Mouse (Mus musculus) kidney, adult 2 months (tissue): ENCODE data around the gene Trip12.

Experiments
- CTCF ChIP-seq: fragments of 200-500 bp; conservative IDR thresholded peaks from 2 replicates; pipeline ENCODE4 v1.5.1; 2011; ENCODE audit warnings: low read depth, mild to moderate bottlenecking, control low read depth, low read length, moderate library complexity, mixed read lengths; ENCODE audit not compliant: insufficient read depth, insufficient read length
- POLR2A ChIP-seq: fragments of 200-500 bp; IDR thresholded peaks from one replicate; pipeline ENCODE4 v1.6.1; 2011; ENCODE audit warnings: low read depth, low read length, control low read depth

- TF ChIP-seq POLR2A: no peak
- no peak for TF ChIP-seq CTCF
Measured at GRCm38 (mm10) chr1:84722841-84723240, 117.5 kb downstream of the Trip12 start.
